Mouse (Mus musculus): ENCODE measurements around the gene Slc35g3.

DNA sequence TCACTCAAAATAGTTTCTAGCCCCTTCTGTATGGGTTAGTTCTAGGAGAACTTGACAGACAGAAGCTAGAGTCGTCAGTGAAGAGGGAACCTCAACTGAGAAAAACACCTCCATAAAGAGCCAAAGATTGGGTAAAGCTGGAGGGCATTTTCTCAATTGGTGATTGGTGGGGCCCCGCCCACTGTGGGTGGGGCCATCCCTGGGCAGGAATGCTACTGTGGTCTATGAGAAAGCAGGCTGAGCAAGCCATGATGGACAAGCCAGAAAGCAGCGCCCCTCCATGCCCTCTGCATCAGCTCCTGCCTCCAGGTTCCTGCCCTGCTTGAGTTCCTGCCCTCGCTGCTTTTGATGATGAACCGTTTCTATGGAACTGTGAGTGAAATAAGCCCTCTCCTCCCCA is 35.8 kb downstream of the Slc35g3 start:
- TF ChIP-seq POLR2A (IDR thresholded peaks at IDR 0.05; ENCODE audit: low read depth, low read length): no peak
- no peak for TF ChIP-seq MYC (IDR thresholded peaks at IDR 0.05; ENCODE audit: low read depth, low read length)
- no peak for TF ChIP-seq CTCF (conservative IDR thresholded peaks at IDR 0.05 in 1 of 2, IDR thresholded peaks at IDR 0.05 in 1 of 2; ENCODE audit: low read depth in 2 of 2, low read length in 2 of 2)
- no peak for TF ChIP-seq PAX5 (IDR thresholded peaks at IDR 0.05; ENCODE audit: low read length)
- TF ChIP-seq SMC3 (IDR thresholded peaks at IDR 0.05; ENCODE audit: low read depth, low read length): no peak
- no peak for TF ChIP-seq RAD21 (IDR thresholded peaks at IDR 0.05; ENCODE audit: low read depth, low read length)
- TF ChIP-seq ZKSCAN1 (IDR thresholded peaks at IDR 0.05; ENCODE audit: borderline replicate concordance, low read depth, low read length): no peak
- TF ChIP-seq NRF1 (IDR thresholded peaks at IDR 0.05; ENCODE audit: low read depth, low read length): no peak
- TF ChIP-seq JUND (conservative IDR thresholded peaks at IDR 0.05; ENCODE audit: low read depth, low read length): no peak
- no peak for TF ChIP-seq SIN3A (IDR thresholded peaks at IDR 0.05; ENCODE audit: low read length)
- no peak for TF ChIP-seq CHD2 (IDR thresholded peaks at IDR 0.05; ENCODE audit: low read length)
